Mouse (Mus musculus) CD4-positive, CD25-positive, alpha-beta regulatory T cell, adult 4 months (primary cell): Measurements from ENCODE around the gene Adipor2. TPM values are rescaled to one million over a fixed set of nuclear protein-coding genes. Genes with fewer than 3 reads are reported as not detected.

ENCODE experiments used
- ATAC-seq: one replicate; pipeline ENCODE4 v1.8.0; 2017
- polyA plus RNA-seq, 2 experiments: library from polyadenylated mRNA; unstranded; fragments of 100-300 nt; shearing (Covaris generic); gene quantifications; one replicate each; pipeline ENCODE4 v1.2.1; 2017

Adipor2 gene
- polyA plus RNA-seq, 2 experiments from 2014 or later: 7.7 to 10.3 TPM

DNA sequence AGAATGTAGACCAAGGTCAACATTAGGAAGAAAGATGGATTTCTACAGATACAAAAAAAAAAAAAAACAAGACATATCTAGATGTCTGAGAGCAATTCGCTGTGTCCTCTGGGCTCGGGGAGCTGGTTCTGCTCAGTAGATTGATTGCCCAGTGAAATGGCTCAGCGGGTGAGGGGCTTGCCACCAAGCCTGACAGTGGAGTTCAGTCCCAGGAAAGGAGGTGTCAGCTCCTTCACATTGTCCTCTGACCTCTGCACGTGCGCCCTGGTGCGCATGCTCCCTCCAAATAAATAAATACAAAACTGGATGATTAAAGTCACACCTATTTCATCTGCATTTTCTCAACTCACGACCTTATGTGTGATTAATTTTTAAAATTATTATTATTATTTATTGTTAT lies 1.9 kb upstream of the Adipor2 start:
- no peak for ATAC-seq

DNA sequence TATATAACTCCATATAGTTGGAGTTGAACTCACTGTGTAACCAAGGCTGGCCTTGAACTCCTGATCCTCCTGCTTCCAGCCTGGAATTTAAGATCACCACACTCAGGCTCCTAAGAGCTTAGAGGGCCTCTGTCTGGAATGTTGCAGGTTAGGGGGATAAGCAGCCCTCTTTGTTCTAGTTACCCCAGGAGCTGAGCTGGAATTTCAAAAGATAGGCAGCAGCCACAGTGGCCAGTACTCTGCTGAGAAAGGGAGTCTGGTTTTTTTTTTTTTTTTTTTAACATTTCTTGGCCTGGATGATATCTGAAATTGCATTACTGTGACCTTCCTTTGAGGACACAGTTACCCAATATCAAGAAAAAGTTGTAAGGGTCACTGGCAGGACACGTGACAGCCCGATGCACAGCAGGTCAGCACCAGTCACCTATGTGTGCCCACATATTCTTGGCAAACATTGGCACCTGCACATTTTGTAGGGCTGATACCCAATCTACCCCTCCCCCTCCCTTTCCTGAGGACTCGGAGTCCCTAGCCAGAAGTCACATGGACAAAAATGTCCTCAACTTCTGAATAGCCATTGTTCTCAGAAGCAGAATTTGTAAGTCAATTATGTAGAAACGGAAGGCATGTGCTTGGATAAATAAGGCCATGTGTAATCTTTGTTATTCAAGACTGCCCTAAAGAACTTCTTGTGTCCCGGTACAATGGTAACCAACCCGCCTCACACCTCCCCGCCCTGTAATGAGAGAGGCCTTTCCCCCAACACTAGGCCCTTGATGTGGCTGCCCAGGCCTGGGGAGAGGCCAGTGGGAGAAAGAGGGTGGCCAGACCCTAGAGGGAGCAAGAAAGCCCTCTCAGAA lies 1.1 kb upstream of the Adipor2 start:
- ATAC-seq: no peak

DNA sequence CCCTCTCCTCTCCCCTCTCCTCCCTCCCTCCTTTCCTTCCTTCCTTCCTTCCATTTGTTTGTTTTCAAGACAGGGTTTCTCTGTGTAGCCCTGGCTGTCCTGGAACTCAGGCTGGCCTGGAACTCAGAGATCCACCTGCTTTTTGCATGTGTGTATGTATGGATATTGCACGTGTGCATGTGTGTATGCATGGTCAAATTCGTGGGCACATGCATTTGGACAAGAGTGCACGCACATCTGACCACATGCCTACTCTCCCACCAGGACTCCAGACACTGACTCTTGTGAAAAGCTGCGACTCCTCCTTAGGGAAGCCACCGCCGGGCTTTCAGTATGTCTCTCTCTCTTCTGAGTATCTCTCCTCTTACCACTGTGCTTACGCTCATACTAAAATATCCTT lies 317 bp upstream of the Adipor2 start:
- no peak for ATAC-seq

- ATAC-seq: no peak
These were observed 861 bp downstream of the Adipor2 start for GRCm38 (mm10) chr6:119416643-119417042.

GRCm38 (mm10) chr6:119414262-119415043 lies 3.1 kb downstream of the Adipor2 start:
- no peak for ATAC-seq

- no peak for ATAC-seq
These were observed 4.9 kb downstream of the Adipor2 start for GRCm38 (mm10) chr6:119412588-119412987.

DNA sequence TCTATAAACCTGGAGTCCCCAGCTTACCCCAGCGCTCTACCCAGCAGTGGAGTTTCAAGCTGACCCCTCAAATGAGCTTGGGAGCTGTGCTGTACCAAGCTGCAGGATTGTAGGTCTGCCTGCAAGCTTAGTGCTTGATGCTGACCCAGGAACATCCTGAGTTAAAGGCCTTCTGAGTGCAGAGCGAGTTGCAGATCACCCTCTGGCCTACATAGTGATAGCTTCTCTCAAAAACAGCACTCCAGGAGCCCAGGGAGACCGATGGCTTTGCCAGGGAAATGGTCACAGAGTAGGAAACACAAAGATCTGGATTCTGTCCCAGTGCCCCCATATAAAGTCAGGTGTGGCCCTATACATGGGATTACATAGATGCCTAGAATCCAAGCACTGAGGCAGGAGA lies 6.0 kb downstream of the Adipor2 start:
- no peak for ATAC-seq

DNA sequence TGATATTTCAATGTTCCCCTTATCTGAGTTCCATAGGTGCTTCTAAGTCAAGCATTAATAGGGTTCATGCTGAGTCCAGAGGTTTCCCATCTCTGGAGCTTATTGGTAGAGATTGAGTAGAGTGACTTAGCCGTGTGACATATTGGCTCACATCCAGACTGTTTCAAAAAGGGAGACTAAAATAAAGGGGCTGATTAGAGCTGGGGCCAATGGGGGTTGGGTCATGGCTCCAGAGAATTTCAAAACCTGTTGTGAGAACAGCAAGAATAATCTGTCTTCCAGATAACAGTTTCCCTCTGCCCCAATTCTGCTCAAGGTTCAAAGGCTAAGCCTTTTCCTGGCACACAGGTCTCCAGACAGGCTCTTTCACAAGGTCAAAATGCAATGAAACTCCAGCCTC lies 7.7 kb downstream of the Adipor2 start:
- no peak for ATAC-seq

GRCm38 (mm10) chr6:119408582-119408981 lies 8.9 kb downstream of the Adipor2 start:
- peak; percentile 60 for ATAC-seq

- ATAC-seq: no peak
These were observed 9.7 kb downstream of the Adipor2 start for GRCm38 (mm10) chr6:119407818-119408217.

GRCm38 (mm10) chr6:119406528-119406927 lies 11.0 kb downstream of the Adipor2 start:
- no peak for ATAC-seq

- no peak for ATAC-seq
These were observed 12.2 kb downstream of the Adipor2 start for GRCm38 (mm10) chr6:119405310-119405709.

- no peak for ATAC-seq
These were observed 12.7 kb downstream of the Adipor2 start for GRCm38 (mm10) chr6:119404854-119405253.

DNA sequence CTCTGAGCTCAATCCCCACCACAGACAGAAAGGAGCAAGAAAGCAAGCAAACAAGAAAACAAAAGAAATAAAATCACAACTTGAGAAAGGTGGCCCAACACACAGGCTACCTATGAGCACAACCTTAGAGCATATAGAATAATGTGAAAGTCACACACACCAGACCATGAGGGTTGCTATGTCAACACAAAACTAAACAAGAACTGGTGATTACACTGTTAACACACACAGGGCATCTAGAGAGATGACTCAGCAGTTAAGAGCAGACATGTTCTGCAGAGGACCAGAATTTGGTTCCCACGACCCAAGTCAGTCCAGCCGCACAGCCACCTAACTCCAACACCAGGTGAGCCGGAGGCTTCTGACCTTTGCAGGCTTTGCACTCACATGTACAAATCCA lies 14.5 kb downstream of the Adipor2 start:
- peak; percentile 20 for ATAC-seq

GRCm38 (mm10) chr6:119401545-119402304 lies 15.8 kb downstream of the Adipor2 start:
- ATAC-seq: peak; percentile 32

GRCm38 (mm10) chr6:119400649-119401048 lies 16.9 kb downstream of the Adipor2 start:
- ATAC-seq: no peak

GRCm38 (mm10) chr6:119399371-119399770 lies 18.1 kb downstream of the Adipor2 start:
- ATAC-seq: no peak

DNA sequence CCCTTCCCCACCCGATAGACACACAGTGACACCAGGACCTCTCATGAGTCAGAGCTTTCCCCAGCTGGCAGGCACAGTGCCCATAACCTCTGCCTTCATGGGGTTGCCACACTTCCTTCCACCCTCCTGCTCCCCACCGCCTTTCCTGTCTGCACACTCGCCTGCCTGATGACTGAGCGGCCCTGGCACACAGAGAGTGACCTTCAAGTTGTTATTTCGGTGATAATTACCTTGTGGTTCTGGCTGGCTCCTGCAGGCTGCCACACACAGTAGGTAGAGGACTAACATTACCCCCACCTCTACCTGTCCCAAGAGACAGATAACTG lies 21.2 kb downstream of the Adipor2 start:
- peak; percentile 85 for ATAC-seq

DNA sequence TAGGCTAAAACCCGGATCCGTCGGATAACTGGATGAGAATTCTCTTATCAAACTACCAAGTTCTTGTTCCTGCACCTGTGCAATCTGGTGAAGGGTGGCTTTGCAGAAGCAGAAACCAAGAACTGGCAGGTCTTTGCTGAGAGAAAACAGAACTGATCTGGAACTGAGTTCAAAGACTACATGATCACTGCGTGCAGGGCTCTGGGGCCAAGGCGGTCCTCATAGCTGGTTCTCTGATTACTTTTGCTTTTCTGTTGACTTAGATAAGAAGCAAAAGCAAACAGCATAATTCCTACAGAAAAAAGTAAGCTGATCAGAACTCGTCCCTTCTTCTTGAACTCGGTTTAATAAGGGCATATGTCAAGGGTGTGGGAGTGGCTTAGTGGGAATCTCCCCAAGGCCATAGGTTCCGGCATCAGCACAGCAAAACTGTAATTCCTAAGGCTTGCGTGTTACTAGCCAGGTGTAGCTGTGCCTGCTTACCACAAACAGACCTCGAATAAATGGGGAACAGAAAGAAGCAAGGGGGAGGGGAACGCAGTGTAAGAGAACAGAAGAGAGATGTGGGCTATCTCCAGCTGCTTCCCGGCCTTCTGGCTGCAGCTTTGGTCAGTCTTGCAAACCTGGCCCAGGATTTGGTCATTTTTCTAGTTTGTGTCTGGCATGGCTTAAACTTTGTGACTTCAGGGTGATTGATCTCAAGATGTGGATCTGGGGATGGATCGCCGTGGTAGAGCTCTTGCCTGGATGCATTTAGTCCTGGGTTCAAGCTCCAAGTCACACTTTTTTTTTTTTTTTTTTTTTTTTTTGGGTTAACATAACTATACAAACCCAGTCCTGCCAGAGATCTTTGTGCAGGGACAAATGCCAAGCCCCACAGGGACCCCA lies 21.8 kb downstream of the Adipor2 start:
- ATAC-seq: peak; percentile 72

- no peak for ATAC-seq
These were observed 24.7 kb downstream of the Adipor2 start for GRCm38 (mm10) chr6:119392836-119393235.

DNA sequence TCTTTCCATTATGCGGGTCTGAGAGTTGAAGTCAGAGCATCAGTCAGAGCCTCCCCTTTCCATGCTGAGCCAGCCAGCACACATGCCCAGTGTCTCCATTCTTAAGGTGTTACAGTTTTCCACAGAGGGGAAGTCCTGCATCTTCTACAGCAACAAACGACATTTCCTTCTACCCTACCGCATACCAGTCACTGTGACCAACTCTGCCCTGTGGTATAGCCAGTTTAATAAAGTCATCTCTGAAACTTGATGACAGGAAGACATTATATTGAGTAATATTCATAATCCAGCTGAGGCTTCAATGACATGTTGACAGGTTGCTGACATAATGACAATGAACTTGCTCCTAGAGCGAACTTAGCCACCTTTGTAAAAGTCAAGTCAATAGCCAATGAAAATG lies 26.8 kb downstream of the Adipor2 start:
- no peak for ATAC-seq

GRCm38 (mm10) chr6:119389089-119389488 lies 28.4 kb downstream of the Adipor2 start:
- ATAC-seq: no peak
